Mouse (Mus musculus): ENCODE measurements around the gene Myrfl.

Gene Myrfl

DNA sequence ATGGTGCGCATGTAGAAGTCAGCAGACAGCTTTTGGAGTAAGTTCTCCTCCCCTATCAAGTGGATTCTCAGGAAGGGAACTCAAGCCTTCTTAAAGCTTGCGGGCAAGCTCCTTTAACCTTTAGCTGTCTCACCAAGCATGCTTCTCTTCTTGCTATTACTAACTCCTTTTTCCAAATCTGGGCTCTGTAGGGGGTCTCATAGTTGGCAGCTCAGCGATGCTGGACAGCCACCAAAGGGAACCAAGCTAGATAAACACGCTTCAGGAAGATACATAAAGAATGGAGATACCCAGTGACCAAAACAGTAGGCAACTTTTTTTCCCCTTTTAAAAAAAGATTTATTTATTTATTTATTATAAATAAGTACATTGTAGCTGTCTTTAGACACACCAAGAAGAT is 136.9 kb downstream of the Myrfl start:
- no peak for DNase-seq (ENCODE audit: low spot score)

DNA sequence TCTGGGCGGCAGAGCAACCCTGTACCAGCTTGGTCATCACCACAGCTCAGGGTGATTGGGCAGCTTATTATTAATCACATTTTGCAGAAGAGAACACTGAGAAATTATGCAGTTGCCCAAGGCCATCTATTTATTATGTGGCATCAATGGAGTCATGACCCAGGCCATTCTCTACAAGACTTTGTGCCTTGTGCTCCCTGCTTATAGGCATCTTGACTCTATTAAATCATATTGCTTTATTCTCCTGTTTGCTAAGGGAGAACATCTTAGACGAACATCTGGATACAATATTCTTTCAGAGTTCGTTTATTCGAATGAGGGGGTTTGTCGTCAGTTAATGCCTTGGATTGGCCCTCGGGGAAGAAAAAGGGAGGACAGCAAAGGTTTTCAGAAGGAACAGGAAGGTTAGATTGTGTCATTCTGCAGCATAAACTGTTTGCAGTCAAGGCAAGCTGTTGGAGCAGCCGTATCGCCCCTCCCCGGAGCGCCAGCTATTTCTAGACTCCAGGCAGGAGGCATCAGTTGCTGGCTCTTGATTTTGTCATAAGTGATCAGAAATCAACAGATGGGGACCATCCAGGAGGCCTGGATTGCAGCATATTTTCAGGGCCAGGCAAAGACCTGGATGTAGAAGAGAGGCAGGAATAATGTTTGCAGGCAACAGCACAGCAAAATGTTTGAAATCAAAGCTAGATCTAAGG is 140.7 kb downstream of the Myrfl start:
- DNase-seq (ENCODE audit: low spot score), result no peak

DNA sequence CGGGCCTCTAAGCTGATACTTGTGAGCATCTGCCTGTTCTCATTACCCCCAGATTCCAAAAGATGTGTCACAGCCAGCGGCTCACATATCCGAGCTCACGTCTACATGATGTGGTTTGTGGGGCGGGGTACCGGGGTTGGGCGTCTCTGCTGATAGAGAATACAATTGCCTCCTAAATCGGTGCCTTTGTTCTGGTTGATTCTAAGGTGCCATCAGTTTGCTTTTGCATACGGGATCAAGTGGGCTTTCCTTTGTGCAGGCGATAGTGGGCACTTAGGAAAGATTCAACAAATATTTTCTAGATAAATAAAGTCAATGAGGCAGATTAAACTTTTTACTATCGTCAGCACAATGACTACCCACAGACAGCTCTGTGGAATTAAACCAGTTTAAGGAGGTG is 141.8 kb downstream of the Myrfl start:
- DNase-seq (ENCODE audit: low spot score), result no peak

DNA sequence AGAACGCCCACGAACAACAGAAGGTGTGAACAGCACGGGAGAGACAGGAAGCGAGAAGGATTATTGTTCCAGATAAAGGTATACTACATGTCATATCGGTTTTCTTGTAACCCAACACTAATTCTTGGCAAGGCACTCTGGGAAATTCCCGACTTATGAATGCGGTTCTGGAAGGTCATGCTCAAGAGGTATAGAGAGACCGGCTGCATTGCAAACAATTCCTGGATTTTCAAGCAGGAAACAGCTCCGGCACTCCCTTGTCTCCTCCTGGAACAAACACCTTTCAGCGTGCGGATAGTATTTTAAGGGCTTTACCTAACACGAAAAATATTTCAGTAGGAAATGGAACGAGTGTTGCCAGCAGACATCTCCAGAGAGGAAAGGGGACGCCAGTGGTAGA is 145.8 kb downstream of the Myrfl start:
- DNase-seq (ENCODE audit: low spot score), result no peak

DNA sequence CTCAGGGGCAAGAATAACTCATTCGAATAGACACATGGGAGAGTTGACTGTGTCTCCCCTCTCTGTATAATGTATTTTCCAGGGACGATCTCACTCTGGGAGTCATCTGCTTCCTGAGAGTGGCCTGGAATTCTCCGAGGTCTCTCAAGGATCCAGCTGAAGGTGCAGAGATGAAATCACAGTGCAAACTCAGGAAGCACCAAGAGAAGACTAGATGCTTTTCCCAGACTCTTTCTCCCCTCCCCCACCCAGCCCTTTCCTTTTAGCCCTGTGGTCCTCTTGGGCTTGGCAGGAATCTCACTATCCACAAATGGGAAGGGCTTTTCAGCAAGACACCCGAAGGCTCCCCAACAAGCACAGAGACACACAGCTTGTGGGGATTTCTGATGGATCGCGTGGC is 146.7 kb downstream of the Myrfl start:
- no peak for DNase-seq (ENCODE audit: low spot score)

DNA sequence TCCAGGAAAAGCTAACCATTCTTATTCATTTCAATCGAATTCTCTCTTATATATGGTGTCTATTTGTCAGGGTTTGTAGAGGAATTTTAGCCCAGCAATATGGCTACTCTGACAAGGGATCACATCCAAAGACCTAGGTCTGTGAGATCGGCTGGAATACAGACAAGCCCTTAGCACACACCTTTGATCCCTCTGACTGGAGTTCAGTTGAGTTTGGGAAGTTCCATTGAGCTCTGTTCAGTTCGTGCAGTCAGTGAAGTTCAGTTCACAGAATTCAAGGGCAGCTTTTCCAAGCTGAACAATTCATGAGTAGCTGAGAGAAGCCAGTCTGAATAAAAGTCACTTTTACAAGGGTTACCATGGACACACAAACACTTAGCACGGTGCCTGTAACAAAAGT is 148.0 kb downstream of the Myrfl start:
- DNase-seq (ENCODE audit: low spot score), result no peak

DNA sequence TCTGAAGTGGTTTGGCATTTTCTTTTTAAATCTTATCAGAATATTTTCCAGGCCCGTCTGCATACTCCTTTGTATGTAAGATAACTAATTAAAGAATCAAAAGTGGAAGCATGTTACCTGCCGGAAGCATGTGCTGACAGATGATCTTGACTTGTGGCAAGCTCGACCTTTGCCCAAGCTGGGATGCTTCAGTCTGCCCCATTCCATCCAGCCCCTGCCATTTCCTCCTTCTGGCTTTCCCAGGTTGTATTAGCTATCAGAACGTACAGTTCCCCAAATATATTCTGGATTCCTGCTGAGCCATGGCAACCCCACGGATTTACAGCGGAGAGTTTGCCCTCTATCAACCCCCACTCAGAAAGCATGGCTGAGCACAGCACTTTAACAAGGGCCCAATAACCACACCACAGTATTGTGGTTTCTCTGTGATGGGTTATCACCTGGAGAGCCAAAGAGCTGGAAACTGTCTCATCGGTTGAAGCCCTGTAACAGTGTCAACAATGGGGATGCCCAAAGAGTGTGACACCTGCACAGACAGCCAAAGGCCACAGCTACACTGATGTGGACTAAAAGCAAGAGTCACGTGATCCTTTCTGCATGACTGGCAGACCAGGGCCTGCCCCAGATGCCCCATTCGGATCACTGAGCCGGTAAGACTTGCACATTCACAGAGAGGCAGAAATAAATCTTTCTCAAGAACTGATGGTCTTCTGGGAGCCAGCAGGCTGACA is 150.3 kb downstream of the Myrfl start:
- no peak for DNase-seq (ENCODE audit: low spot score)

DNA sequence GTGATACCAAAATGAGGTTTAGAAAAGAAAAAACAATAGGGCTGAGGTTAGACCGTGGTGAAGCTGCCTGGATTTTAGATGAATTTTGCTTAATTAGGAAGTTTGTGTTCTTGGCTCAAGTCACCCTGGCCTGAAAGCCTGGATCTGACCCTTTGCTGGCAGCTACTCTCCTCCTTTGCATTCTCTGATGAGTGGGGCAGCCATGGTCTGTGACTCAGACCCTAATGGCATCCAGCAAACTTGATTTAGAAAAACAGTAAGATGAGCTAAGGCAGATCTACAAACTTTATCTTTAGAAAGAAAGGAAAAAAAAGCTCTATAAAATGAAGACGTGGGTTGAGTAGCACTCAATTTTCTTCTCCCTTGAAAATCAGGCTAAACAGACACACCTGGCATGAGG is 154.0 kb downstream of the Myrfl start:
- DNase-seq (ENCODE audit: low spot score), result no peak

DNA sequence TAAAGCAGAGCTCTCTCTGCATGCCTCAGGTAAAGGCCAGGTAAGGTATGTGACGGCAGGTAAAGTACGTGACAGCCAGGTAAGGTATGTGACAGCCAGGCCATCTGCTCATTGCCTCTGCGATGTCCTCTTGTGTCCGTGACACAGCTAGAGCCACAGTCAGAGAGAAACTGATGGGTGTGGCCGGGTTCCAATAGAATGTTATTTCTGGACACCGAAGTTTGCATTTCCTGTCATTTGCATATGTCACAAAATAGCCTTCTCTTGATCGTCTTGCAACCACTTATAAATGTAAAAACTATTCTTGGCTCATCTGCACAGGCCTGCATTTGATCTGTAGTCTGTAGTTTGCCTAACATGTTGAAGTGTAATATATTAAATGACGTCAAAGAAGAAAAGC is 154.5 kb downstream of the Myrfl start:
- no peak for DNase-seq (ENCODE audit: low spot score)

DNA sequence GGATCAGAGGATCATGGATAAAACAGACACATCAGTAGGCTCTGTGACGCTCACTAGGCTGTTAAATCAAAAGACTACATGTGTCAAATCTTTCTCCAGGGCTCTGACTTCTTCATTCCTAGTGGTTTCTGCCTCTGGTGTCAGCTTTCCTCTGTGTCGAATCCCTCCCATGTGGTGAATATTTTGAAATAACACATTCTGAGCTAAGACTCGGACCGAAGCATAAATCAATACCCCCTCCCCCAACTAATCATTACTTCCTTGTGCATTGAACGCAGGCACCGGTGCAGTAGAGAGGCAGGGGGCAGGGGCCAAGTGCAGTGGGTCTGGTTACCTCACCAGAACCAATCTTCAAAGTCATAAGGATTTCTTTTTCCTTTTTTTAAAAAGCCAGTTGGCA is 155.4 kb downstream of the Myrfl start:
- DNase-seq (ENCODE audit: low spot score), result no peak

DNA sequence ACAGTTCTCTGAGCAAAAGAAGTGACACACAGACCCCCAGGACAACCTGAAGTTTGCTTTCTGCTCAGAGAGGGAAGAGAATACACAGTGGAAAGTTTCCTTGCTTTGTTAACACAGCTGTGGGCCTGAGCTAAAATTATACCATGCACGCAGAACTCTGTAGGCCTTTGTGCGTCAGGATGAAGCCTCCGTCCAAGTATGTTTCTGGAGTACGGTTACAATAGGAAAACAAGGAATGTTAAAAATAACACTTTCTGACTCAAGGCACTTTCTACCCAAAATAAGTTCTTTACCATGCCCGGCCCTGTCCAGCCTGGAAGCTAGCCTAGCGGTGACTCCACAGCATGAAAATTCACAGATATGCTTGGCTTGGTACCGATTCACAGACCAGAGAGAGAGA is 156.6 kb downstream of the Myrfl start:
- no peak for DNase-seq (ENCODE audit: low spot score)

DNA sequence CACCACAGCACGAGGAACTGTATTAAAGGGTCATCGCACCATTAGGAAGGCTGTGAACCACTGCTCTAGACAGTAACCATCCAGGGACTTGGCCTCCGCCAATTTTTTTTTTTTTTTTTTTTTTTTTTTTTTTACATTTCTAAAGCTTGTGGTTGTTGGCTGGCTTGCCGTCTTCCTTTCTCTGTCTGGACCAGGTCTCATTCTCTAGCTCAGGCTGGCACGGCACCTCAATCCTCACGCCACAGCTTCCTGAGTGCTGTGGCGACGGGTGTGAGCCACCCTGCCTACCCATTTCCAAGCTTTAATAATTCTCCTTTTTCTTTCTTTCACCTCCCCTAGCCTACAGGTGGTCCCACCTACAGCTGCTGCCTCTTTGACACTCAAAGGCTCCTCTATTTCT is 158.2 kb downstream of the Myrfl start:
- no peak for DNase-seq (ENCODE audit: low spot score)

DNA sequence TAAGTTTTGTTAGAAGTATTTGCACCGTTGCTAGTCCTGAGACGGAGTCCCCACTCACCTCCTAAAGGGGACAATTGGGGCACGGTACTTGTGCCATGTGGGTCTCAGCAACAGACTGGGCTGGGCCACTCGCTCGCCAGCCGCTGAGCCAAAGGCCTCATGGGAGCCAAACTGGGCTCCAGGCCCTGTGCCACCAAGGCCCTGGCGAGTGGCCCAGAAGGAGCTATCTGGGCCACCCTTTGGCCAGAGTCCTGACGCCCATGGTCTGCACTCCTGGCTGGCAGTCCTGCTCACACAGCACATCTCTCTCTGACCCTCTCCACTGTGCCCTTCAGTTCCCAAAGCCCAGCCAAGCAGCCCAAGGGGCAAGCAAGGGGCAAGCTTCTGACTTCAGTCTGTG is 161.1 kb downstream of the Myrfl start:
- DNase-seq (ENCODE audit: low spot score), result no peak

DNA sequence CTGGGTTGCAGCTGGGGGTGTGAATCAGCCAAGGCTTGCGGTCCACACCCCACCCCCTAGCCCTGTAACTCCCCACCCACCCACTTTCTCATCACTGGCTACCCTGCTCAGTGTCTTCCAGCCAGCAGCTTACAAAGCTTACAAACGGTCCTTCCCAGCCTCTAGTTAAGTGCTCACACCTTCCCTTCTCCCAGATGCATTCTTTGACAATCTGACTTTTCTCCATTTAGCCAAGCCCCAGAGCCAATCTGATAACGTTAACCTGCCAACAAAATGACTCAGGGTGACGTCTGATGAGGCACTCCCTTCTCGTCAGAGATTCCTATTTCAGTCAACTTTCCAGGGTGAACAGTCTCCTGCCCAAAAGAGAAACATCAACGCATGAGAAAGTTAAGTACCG is 163.1 kb downstream of the Myrfl start:
- no peak for DNase-seq (ENCODE audit: low spot score)

DNA sequence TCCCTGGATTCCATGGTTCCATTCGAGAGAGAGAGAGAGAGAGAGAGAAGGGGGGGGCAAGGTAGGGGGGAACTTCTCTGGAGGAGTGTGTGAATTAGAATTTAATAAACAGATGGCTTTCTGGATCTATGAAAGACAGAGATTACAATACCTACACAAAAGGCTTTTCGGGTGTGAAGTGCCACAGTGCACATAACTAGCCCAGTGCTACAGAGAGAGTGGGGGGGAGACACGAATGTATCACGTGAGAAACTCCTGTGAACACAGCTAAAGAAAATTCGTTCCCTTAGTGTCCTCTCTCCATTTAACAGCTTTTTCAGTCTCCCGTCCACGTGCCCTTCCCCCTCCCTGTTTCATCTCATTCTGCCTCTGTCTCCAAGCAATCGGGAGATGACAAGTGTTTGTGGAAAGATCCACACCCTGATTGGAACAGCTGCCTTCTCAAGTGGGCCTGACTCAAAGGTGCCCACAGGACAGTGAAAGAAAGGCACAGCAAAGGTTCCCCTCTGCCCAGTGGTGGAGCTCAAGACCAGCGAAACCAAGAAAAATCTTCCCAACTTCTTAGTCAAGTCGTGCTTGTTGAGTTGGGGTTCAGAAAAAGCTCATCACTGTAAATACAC is 166.6 kb downstream of the Myrfl start:
- DNase-seq (ENCODE audit: low spot score), result no peak

DNA sequence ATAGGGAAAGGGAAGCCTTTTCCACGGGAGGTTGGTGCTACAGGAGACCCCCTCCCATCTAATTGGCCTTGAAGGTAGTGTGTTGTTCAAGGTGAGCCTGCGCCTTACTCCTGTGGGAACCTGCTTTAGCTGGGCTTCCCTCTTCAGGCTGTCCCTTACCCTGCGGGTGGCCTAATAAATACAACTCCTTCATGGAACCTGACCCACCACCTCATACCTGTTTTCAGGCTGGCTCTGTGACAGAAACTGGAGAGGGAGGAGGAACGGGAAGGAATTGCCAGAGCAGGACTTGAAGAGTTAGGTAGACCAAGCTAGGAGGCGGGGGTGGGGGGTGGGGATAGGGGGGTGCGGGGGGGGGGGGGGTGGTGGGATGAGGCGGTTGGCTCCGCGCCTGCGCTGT is 167.9 kb downstream of the Myrfl start:
- no peak for DNase-seq (ENCODE audit: low spot score)

DNA sequence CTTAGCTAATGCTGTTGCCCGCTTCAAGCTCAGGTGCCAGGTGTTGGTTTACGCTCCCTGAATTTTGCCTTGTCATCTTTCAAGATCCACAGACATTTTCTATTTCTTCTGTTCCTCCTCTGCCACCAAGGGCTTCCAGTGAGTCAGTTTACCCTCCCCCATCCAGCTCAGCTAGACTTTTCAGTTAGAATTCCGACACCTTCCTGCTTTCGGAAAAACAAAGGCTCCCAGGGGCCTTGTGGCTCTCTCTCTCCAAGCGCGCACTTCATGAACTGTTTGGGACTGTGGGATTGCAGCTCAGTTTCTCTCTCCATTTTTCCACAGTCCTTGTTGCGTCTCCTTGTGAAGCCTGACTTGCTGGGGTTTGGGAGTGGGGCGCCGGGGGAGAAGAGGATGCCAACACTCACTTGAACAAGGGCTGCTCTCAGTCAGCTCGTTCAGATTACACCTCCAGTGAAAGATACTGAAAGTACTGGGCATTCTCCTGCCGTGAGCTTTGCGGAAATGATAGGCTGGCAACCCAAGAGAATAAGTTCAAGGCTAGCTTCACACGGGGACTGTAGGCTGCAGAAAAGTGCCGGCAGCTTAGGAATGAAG is 168.9 kb downstream of the Myrfl start:
- no peak for DNase-seq (ENCODE audit: low spot score)

All from ovary, postnatal 10 days (tissue).